Mouse (Mus musculus) c-Kit-positive CD71-positive TER-119-positive erythroid progenitor cells, embryonic 14.5 days (primary cell): ENCODE results near the gene Phldb1.
"Not testable (repeated sequence)": the region's sequence is repeated elsewhere in the genome, so short reads cannot be mapped to it uniquely, and the experiment has no call there.

ENCODE experiments used
- DNase-seq: peaks from one replicate; pipeline ENCODE4 v3.0.0-alpha.2; 2013; ENCODE audit warnings: low spot score

Phldb1 gene

GRCm38 (mm10) chr9:44652027-44652426 is 83.0 kb downstream of the Phldb1 start:
- DNase-seq: peak; percentile 41

GRCm38 (mm10) chr9:44648881-44649281 is 86.1 kb downstream of the Phldb1 start:
- no peak for DNase-seq

- no peak for DNase-seq
Observed at GRCm38 (mm10) chr9:44647656-44648055, 87.3 kb downstream of the Phldb1 start.

GRCm38 (mm10) chr9:44647026-44647425 is 88.0 kb downstream of the Phldb1 start:
- DNase-seq: no peak

GRCm38 (mm10) chr9:44646366-44646765 is 88.6 kb downstream of the Phldb1 start:
- no peak for DNase-seq

GRCm38 (mm10) chr9:44645924-44646323 is 89.1 kb downstream of the Phldb1 start:
- no peak for DNase-seq

- DNase-seq: no peak
Observed at GRCm38 (mm10) chr9:44645481-44645880, 89.5 kb downstream of the Phldb1 start.

GRCm38 (mm10) chr9:44644186-44644585 is 90.8 kb downstream of the Phldb1 start:
- DNase-seq: no peak

GRCm38 (mm10) chr9:44643103-44643502 is 91.9 kb downstream of the Phldb1 start:
- no peak for DNase-seq

GRCm38 (mm10) chr9:44641616-44642015 is 93.4 kb downstream of the Phldb1 start:
- DNase-seq: no peak

- DNase-seq: no peak
Observed at GRCm38 (mm10) chr9:44640646-44641357, 94.2 kb downstream of the Phldb1 start.

- not testable (repeated sequence) for DNase-seq
Observed at GRCm38 (mm10) chr9:44640028-44640427, 95.0 kb downstream of the Phldb1 start.

- DNase-seq: not testable (repeated sequence)
Observed at GRCm38 (mm10) chr9:44638726-44639125, 96.3 kb downstream of the Phldb1 start.

GRCm38 (mm10) chr9:44637551-44638169 is 97.3 kb downstream of the Phldb1 start:
- DNase-seq: no peak
